Mouse (Mus musculus) gastrocnemius, adult 8-10 months (tissue): ENCODE results near the gene Acvr1b. TPM values are rescaled to one million over a fixed set of nuclear protein-coding genes. Genes with fewer than 3 reads are reported as not detected.

Source experiments
- DNase-seq, 2 experiments: peaks; one replicate each; pipeline ENCODE4 v3.0.0; 2022; ENCODE audit warnings: low spot score in 2 of 2
- microRNA-seq: library from miRNA; unstranded; fragments of <30 nt; microRNA quantifications from one replicate; pipeline ENCODE4 v1.2.0, GENCODE M21; 2022
- total RNA-seq, 4 experiments: library from RNA; stranded (reverse); gene quantifications; 2 replicates each; pipeline ENCODE4 v1.2.4; 2022

The Acvr1b gene
- total RNA-seq, 4 experiments from 2014 or later = 33.0 to 44.0 (median 39.4) TPM

- no peak for DNase-seq
Observed at GRCm38 (mm10) chr15:101247155-101247498, 73.3 kb downstream of the Acvr1b start.

- DNase-seq = peak in 1 of 2 experiments; percentile 74
Observed at GRCm38 (mm10) chr15:101248029-101248710, 74.3 kb downstream of the Acvr1b start.

DNA sequence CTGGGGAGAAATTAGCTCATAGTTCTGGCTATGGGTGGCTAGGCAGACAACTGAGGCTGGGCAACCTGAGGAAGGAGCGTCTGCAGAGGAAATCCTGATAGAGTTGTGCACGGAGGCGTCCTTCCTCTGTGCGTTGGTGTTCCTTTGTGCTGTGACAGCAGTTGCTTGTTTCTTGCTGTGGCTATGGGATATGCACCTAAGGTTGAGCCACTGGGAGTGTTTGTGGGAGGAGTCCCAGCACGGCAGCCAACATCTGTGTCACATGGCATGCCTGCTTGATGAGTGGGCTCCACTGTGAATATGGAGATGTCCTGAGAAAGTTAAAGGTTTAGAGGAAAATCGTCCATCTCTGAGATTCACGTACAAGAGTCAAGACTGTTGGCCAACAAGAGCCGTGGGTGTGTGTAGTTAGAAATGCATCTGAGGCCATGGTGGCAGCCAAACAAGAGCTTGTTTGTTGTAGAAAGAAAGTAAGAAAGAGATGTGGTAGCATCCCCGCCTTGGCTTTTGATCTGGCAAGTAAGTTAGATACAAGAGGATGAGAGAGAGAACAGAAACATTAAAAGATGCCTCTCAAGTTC lies 76.4 kb downstream of the Acvr1b start:
- DNase-seq = no peak

DNA sequence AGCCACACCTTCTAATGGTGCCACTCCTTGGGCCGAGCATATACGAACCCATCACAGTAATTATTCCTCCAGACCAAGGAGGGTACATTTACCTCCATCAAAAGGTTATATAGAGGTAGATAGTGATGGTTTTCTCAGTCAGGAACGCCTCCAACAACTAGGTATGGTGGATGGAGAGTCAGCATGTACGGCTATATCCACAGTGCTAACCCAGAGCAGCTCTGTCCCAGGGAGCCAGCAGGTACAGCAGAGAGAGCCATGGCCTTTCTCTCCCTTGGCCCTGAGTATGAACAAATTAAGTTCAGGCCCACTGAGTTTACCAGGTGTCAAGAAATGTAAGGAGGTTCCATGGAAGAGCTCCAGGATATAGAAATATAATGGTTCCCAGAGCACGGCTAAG lies 78.1 kb downstream of the Acvr1b start:
- no peak for DNase-seq

DNA sequence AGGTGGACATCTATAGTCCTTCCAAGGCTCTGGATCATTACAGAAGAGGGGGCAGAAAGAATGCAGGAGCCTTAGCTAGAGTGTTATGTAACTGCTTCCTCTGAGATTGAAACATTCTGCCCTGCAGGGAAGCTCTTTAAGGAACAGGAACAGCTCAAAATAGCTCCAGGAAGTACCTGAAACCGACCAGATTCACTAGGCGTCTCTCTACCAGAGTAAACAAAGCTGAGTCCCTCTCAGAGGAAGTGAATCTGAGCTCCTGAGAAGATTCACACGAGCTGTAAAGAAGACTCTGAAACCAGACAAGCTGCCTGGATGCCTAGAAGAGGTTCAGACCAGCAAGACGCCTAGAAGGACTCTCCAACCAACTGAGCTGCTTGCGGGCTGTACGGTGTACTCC lies 78.7 kb downstream of the Acvr1b start:
- no peak for DNase-seq

DNA sequence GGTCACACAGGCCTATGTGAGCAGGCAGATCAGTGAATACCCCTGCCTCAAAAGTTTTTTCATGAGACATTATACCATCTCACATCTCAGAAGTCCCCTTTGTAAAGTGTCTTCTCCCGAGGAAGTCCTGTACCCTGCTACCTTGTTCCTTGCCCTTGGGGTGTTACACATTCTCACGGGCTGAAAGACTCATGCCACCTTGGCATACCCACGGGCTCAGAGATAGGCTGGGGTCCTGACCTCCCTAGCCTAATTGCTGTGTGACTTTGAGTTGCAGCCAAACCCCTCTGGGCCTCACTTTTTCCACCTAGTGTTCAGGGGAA lies 79.7 kb downstream of the Acvr1b start:
- DNase-seq = no peak

DNA sequence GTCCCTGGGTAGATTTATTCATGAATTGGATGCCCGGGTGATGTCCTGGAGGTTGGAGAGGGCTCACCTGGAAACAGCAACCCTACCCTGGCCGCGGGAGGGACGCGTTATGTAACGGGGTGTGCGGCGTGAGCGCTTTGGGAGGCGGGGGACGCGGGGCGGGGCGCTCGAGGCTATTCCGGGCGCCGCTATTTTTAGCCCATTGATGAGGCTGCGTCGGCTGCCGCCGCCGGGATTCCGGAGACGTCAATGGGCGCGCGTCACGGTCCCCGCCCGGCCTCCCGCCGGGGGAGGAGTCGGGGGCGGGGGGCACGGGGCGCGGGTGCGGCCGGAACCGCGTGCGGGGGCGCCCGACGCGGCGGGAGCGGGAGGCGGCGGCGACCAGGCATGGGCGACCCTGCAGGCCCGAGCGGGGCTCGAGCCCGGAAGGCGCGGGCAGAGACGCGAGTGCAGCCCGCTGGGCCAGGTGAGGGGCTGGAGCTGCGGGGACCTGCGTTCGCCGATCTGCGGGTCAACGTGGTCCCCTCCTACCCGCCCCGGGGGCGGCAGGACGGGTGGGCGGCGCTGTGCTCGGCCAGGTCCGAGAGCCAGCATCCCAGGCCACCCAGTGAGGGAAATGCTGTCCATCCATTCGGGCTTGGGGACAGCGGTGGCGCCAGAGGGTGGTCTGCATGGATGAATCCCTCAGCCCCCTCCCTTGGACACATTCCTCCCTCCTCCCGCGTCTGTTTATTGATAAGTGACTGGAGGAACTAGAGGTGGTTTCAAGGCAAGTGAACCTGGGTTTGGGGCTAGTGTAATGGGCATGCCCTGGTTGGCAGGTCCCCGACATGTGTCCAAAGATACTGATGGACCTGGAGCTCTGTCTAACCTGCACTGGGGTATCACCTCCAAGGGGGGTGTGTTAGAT lies 80.3 kb downstream of the Acvr1b start, which contains the start of gene Nr4a1:
Gene Nr4a1 (plus strand): TSS at position 384 of the 910 bp plus-strand sequence.
- peak; percentile 85 to 89 for DNase-seq

- DNase-seq = no peak
Observed at GRCm38 (mm10) chr15:101255842-101256462, 82.1 kb downstream of the Acvr1b start.

DNA sequence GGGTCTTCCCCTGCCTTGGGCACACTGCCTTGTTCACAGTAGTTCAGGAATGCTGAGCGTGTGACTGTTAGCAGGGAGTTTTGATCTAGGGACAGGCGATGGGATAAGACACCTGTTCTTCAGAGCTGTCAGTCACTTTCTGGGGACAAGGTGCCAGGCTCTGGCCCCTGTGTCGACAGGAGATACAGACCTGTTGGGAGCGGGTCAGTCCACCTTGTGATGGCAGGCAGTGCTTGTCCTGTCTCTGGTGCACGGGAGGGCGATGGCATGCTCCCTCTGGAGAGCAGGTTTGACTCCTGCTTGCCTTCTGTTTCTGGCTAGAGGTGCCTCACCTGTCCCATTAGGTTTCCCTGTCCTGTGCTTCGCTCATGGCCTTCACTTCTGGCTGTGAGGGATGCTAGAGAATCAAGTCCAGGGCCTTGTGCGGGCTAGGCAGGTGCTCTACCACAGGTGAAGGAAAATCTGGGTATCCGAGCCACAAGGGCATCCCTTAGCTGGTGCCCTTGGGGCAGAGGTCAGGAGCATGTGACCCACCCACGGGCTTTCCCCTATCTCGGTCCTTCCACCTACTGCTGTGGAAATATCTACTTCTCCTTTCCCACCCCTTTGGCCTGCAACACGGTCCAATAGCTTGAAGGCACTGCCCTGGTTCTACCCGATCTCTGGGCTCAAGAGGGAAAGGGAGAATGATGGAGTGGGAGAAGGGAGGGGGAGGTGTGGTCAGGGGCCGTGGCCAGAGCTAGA lies 82.8 kb downstream of the Acvr1b start:
- DNase-seq = no peak

DNA sequence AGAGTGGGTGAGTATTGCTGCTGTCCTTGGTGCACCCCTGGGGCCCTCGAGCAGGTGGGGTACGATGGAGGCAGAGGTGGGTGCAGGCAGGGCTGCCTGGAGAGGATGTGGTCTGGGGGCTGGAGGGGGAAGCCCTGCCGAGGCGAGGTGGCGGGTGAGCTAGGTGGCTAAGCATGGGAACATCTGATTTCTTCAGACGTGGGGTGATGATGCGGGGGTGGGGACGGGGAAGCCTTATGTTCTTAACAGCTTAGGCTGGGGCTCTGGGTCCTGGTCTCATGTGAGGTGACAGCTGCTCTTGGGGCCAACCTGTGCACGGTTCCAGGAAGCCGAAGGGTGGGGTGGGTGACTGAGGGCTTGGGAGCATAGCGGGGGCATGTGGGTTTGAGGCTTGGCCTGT lies 84.6 kb downstream of the Acvr1b start:
- DNase-seq = no peak

DNA sequence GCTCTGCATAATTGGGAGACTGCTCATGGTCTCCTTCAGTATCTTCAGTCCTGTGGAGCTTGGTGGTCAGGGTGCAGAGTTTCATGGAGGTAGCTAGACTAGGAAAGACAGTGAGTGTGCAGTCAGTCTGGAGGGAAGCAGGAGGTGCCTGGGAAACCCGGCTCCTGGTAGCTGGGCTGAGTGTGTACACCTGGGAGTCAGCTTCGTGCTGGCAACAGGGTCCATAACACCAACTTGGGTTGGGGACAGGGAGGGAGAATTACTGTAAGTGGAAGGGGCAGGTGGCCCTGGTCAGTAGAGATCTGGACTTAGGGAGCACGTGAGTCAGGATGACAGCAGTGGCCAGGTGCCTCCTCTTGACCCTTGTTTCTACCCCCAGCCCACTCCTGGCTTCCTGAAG lies 86.1 kb downstream of the Acvr1b start:
- DNase-seq = no peak

DNA sequence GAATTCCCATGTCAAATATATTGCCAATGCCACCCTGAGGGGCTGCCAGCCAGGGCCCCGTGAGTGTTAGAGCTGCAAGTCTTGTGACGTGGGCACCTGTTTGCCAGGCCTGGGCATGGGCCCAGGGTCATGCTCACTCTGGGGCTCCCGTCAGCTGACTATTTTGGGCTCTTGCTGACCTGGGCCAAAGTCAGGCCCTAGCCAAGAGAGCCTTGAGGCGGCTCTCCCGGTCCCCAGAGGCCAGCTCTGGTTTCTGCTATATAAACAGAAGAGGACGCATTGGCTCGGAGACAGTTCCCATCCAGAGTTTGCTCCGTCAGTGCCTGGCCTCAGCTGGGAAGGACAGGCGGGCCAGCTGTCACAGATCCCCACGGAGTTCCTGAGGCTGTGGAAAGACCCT lies 86.5 kb downstream of the Acvr1b start:
- peak; percentile 92 to 97 for DNase-seq

GRCm38 (mm10) chr15:101260874-101261622 lies 87.2 kb downstream of the Acvr1b start:
- DNase-seq = no peak

DNA sequence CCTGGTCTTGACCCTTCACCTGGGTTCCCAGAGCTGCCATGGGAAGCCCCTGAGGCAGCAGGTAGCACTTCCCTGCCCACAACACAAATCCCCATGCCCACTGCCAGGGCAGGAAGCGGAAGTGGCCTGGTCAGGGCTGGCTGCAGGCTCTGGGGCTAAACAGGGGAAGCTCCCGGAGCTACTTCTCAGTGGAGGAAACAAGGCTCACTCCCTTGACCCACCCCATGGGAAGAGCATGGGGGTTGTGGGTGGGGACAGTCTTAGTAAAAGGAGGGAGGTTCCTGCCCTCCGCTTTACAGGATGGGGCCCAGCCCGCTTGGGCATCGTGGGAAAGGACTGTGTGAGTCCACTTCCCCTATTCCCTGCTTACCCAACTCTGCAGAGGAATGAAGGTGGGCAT lies 88.6 kb downstream of the Acvr1b start:
- DNase-seq = no peak

Small RNA genes within 50 kb of the gene (microRNA-seq; reads per million reads assigned to microRNA genes)
- 2.5 reads per million for gene Mir6962

Other genes with a start within 250 kb of the Acvr1b start
- gene Gm47841, start 126.7 kb upstream of the Acvr1b start, total RNA-seq = not detected
- under 1 TPM; 0.31 to 0.73 (median 0.59) TPM for gene Fignl2, start 95.5 kb upstream of the Acvr1b start, total RNA-seq
- gene Ankrd33, start 58.3 kb upstream of the Acvr1b start, total RNA-seq = not detected
- 1 to 10 TPM; 6.6 to 9.5 (median 7.6) TPM for gene Acvrl1, start 45.5 kb upstream of the Acvr1b start, total RNA-seq
- 1 to 10 TPM; 3.0 to 5.4 (median 4.4) TPM for gene Grasp, start 50.1 kb downstream of the Acvr1b start, total RNA-seq
- 100 to 1,000 TPM; 114 to 232 (median 117) TPM for gene Nr4a1, start 80.2 kb downstream of the Acvr1b start, total RNA-seq
- gene Atg101, start 110.2 kb downstream of the Acvr1b start, total RNA-seq = 10 to 100 TPM; 28.6 to 35.4 (median 31.8) TPM
- gene 6030408B16Rik, start 119.1 kb downstream of the Acvr1b start, total RNA-seq = not detected
- 1 to 10 TPM; 1.1 to 3.4 (median 2.5) TPM for gene Krt80, start 196.1 kb downstream of the Acvr1b start, total RNA-seq
- not detected for gene Krt7, start 237.0 kb downstream of the Acvr1b start, total RNA-seq